Mouse (Mus musculus) cerebellum, adult 2 months (tissue): ENCODE data around the gene Pde2a.

Experiments
- CTCF ChIP-seq: fragments of 200-500 bp; IDR thresholded peaks from 2 replicates; pipeline ENCODE4 v1.5.1; 2011; ENCODE audit warnings: low read depth, mild to moderate bottlenecking, control low read depth, low read length, moderate library complexity, borderline replicate concordance; ENCODE audit not compliant: insufficient read depth
- POLR2A ChIP-seq: fragments of 200-500 bp; IDR thresholded peaks from 2 replicates; pipeline ENCODE4 v1.6.1; 2011; ENCODE audit warnings: low read length, control low read depth, borderline replicate concordance; ENCODE audit not compliant: insufficient read depth

DNA sequence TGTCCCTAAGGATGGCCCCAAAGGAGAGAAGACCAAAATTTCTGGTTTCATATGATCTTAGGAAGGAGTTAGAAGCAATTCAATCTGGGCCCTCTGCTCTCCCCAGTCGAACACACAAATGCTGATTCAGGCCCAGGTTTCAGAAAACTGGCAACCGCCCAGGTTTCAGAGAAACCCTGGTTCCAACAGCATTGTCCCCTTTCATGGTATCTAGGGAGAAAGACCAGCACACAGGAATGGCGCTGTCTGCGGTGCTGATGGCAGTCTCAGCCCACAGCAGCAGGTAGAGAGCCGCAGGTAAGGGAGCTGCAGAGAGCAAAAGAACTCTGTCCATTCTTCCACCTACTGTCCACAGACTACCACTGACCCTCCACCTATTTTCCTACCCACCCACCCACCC lies 55.7 kb downstream of the Pde2a start:
- TF ChIP-seq POLR2A (no peak), CTCF (no peak)
